Mouse (Mus musculus): ENCODE measurements around the gene Gm17545.
A peak's percentile ranks its signal among the peaks of the same experiment; 100 is the strongest.

Gene Gm17545

GRCm38 (mm10) chr9:22445123-22445522 lies 9.0 kb upstream of the Gm17545 start:
- no peak for DNase-seq (ENCODE audit: low spot score)

- no peak for DNase-seq (ENCODE audit: low spot score)
These were observed 6.9 kb upstream of the Gm17545 start for GRCm38 (mm10) chr9:22447213-22447612.

GRCm38 (mm10) chr9:22448420-22448819 lies 5.7 kb upstream of the Gm17545 start:
- DNase-seq (ENCODE audit: low spot score), result peak; percentile 50

- DNase-seq (ENCODE audit: low spot score), result no peak
These were observed 4.9 kb upstream of the Gm17545 start for GRCm38 (mm10) chr9:22449209-22449608.

- no peak for DNase-seq (ENCODE audit: low spot score)
These were observed 1.4 kb upstream of the Gm17545 start for GRCm38 (mm10) chr9:22452697-22453096.

GRCm38 (mm10) chr9:22453501-22453924 lies 577 bp upstream of the Gm17545 start:
- no peak for DNase-seq (ENCODE audit: low spot score)

GRCm38 (mm10) chr9:22455041-22455440 lies 951 bp downstream of the Gm17545 start:
- no peak for DNase-seq (ENCODE audit: low spot score)

- DNase-seq (ENCODE audit: low spot score), result no peak
These were observed 3.2 kb downstream of the Gm17545 start for GRCm38 (mm10) chr9:22457142-22457835.

GRCm38 (mm10) chr9:22461946-22462345 lies 7.9 kb downstream of the Gm17545 start:
- no peak for DNase-seq (ENCODE audit: low spot score)

- no peak for DNase-seq (ENCODE audit: low spot score)
These were observed 12.1 kb downstream of the Gm17545 start for GRCm38 (mm10) chr9:22466212-22466611.

GRCm38 (mm10) chr9:22467371-22468169 lies 13.5 kb downstream of the Gm17545 start:
- peak; percentile 64 for DNase-seq (ENCODE audit: low spot score)

GRCm38 (mm10) chr9:22468170-22468898 lies 14.2 kb downstream of the Gm17545 start:
- peak; percentile 84 for DNase-seq (ENCODE audit: low spot score)

- no peak for DNase-seq (ENCODE audit: low spot score)
These were observed 14.8 kb downstream of the Gm17545 start for GRCm38 (mm10) chr9:22468899-22469259.

GRCm38 (mm10) chr9:22469643-22470042 lies 15.6 kb downstream of the Gm17545 start, which contains the start of gene Rp9:
Rp9 (minus strand) TSS chr9:22469743.
- no peak for DNase-seq (ENCODE audit: low spot score)

- peak; percentile 92 for DNase-seq (ENCODE audit: low spot score)
These were observed 21.4 kb downstream of the Gm17545 start, which contains the start of gene Bbs9 for GRCm38 (mm10) chr9:22475424-22475868. Bbs9 (plus strand) TSS chr9:22475715.

GRCm38 (mm10) chr9:22476265-22476664 lies 22.2 kb downstream of the Gm17545 start:
- no peak for DNase-seq (ENCODE audit: low spot score)

- no peak for DNase-seq (ENCODE audit: low spot score)
These were observed 24.9 kb downstream of the Gm17545 start for GRCm38 (mm10) chr9:22478946-22479345.

- no peak for DNase-seq (ENCODE audit: low spot score)
These were observed 29.9 kb downstream of the Gm17545 start for GRCm38 (mm10) chr9:22483866-22484561.

- peak; percentile 51 for DNase-seq (ENCODE audit: low spot score)
These were observed 30.6 kb downstream of the Gm17545 start for GRCm38 (mm10) chr9:22484562-22485308.

GRCm38 (mm10) chr9:22486211-22486610 lies 32.1 kb downstream of the Gm17545 start:
- no peak for DNase-seq (ENCODE audit: low spot score)

GRCm38 (mm10) chr9:22488963-22489362 lies 34.9 kb downstream of the Gm17545 start:
- DNase-seq (ENCODE audit: low spot score), result no peak
